Comparison of ENCODE assay signal across 8 mouse cellular contexts in genomic region chr1:24679071-24679470, GRCm38 (mm10). TPM values are rescaled to one million over a fixed set of nuclear protein-coding genes. Genes with fewer than 3 reads are reported as not detected.
A peak's percentile ranks its signal among the peaks of the same experiment; 100 is the strongest.
DNase-seq lines count a peak whose midpoint lies in the region; ATAC-seq and TF ChIP-seq lines count a peak whose summit lies in the region.

No protein-coding gene starts in this region.

- H3K9ac ChIP-seq in forebrain, embryonic 11.5 days (ENCODE audit: low read length) = peak overlapping the region; percentile 76
- H3K9ac ChIP-seq in limb, embryonic 12.5 days (replicated peaks) = peak overlapping the region; percentile 79
- H3K9ac ChIP-seq in midbrain, embryonic 15.5 days = peak overlapping the region; percentile 92

- H3K36me3 ChIP-seq in testis, adult 2 months (ENCODE audit: control insufficient read depth, insufficient read depth, low read length) = no peaks in the 10 kb centered on the region
- no peaks in the 10 kb centered on the region for H3K36me3 ChIP-seq in forebrain, embryonic 11.5 days (ENCODE audit: control insufficient read depth, insufficient read depth, low read length)
- no peaks in the 10 kb centered on the region for H3K36me3 ChIP-seq in limb, embryonic 12.5 days
- H3K36me3 ChIP-seq in midbrain, embryonic 15.5 days (replicated peaks) = no peaks in the 10 kb centered on the region

- peak overlapping the region; percentile 64 for H3K4me2 ChIP-seq in forebrain, embryonic 11.5 days (ENCODE audit: low read depth, low read length, severe bottlenecking)
- H3K4me2 ChIP-seq in limb, embryonic 12.5 days = peak overlapping the region; percentile 65
- H3K4me2 ChIP-seq in midbrain, embryonic 15.5 days = peak overlapping the region; percentile 65

- WGBS in forebrain, embryonic 11.5 days = 2% methylated on average over 13 of the region's 13 CpGs
- WGBS in limb, embryonic 12.5 days = 5% methylated on average over 13 of the region's 13 CpGs
- WGBS in midbrain, embryonic 15.5 days = 4% methylated on average over 13 of the region's 13 CpGs

- no peaks in the 10 kb centered on the region for H3K9me3 ChIP-seq in forebrain, embryonic 11.5 days (ENCODE audit: control insufficient read depth, low read length)
- no peaks in the 10 kb centered on the region for H3K9me3 ChIP-seq in limb, embryonic 12.5 days
- H3K9me3 ChIP-seq in midbrain, embryonic 15.5 days = no peaks in the 10 kb centered on the region

- TF ChIP-seq CTCF in testis, adult 2 months (IDR thresholded peaks at IDR 0.05; ENCODE audit: control insufficient read depth, insufficient read depth, insufficient replicate concordance, low read depth, low read length) = no peak

- ATAC-seq in forebrain, embryonic 11.5 days (replicated peaks; ENCODE audit: low FRiP score) = no peak
- 0 out of 2 replicates have a peak, but pooled peaks have one; percentile 0 for ATAC-seq in limb, embryonic 12.5 days (ENCODE audit: insufficient number of reproducible peaks, insufficient read depth, low FRiP score, low TSS enrichment, low read depth)
- ATAC-seq in midbrain, embryonic 15.5 days (replicated peaks) = peak; percentile 30

- no peak for TF ChIP-seq POLR2A in testis, adult 2 months (IDR thresholded peaks at IDR 0.05; ENCODE audit: control insufficient read depth, low read depth, low read length)

- no peak for DNase-seq in testis, postnatal 10 days (ENCODE audit: low spot score)
- no peak for DNase-seq in forebrain, embryonic 11.5 days (ENCODE audit: low spot score)
- no peak for DNase-seq in ovary, postnatal 10 days (ENCODE audit: low spot score)
- no peak for DNase-seq in layer of hippocampus, adult 18-20 months (ENCODE audit: low spot score in 2 of 2)
- DNase-seq in cerebellum, postnatal 10 days = no peak

- peak overlapping the region; percentile 97 for H3K4me3 ChIP-seq in testis, adult 2 months (ENCODE audit: control insufficient read depth, low read depth, low read length)
- peak overlapping the region; percentile 73 for H3K4me3 ChIP-seq in forebrain, embryonic 11.5 days (ENCODE audit: low read depth, low read length)
- H3K4me3 ChIP-seq in limb, embryonic 12.5 days (replicated peaks) = peak overlapping the region; percentile 71
- peak overlapping the region; percentile 94 for H3K4me3 ChIP-seq in midbrain, embryonic 15.5 days

- H3K27ac ChIP-seq in testis, adult 2 months (ENCODE audit: control insufficient read depth, insufficient read depth, low read depth, low read length) = peak overlapping the region; percentile 92
- H3K27ac ChIP-seq in forebrain, embryonic 11.5 days (ENCODE audit: low read depth, low read length) = no peak overlapping the region
- peak overlapping the region; percentile 59; the same call in 1 of the 2 replicates for H3K27ac ChIP-seq in limb, embryonic 12.5 days
- peak overlapping the region; percentile 91 for H3K27ac ChIP-seq in midbrain, embryonic 15.5 days

- peaks cover 2% of the 10 kb centered on the region for H3K4me1 ChIP-seq in testis, adult 2 months (ENCODE audit: control insufficient read depth, insufficient read depth, low read length)
- no peaks in the 10 kb centered on the region; the same call in 1 of the 2 replicates for H3K4me1 ChIP-seq in forebrain, embryonic 11.5 days (replicated peaks; ENCODE audit: control insufficient read depth, insufficient read depth, low read length)
- H3K4me1 ChIP-seq in limb, embryonic 12.5 days (replicated peaks) = 0 out of 2 replicates have a peak, but pooled peaks cover 6% of the 10 kb centered on the region
- H3K4me1 ChIP-seq in midbrain, embryonic 15.5 days = peaks cover 17% of the 10 kb centered on the region

- no peaks in the 10 kb centered on the region for H3K27me3 ChIP-seq in testis, adult 2 months (ENCODE audit: control insufficient read depth, insufficient read depth, low read length)
- H3K27me3 ChIP-seq in forebrain, embryonic 11.5 days (ENCODE audit: control insufficient read depth, insufficient read depth, low read length) = no peaks in the 10 kb centered on the region
- H3K27me3 ChIP-seq in limb, embryonic 12.5 days = no peaks in the 10 kb centered on the region
- no peaks in the 10 kb centered on the region for H3K27me3 ChIP-seq in midbrain, embryonic 15.5 days (replicated peaks)

RNA-seq across cellular contexts. Expression of gene Lmbrd1, which starts 0.6 kb away (rescaled TPM):
- 60.3 and 73.9 TPM in 2 replicates for polyA plus RNA-seq in testis, adult 2 months (2012; rRNA removed)
- polyA plus RNA-seq in forebrain, embryonic 11.5 days (2014; fragmentation: Nextera tagmentation; extraction: Ambion mirVana) = 24.7 and 29.4 TPM in 2 replicates
- polyA plus RNA-seq in limb, embryonic 12.5 days (2016; fragmentation: Nextera tagmentation; extraction: Ambion mirVana) = 25.2 and 31.3 TPM in 2 replicates
- polyA plus RNA-seq in midbrain, embryonic 15.5 days (2015; fragmentation: Nextera tagmentation; extraction: Ambion mirVana) = 43.4 and 50.0 TPM in 2 replicates
- 100 to 1,000 TPM; 113 to 114 TPM for total RNA-seq in layer of hippocampus, adult 18-20 months (2021)
